Mouse (Mus musculus) CH12.LX (cell line): ENCODE measurements at regions not wholly inside any gene's neighbourhood (a gene's known extent, or its start where the extent isn't known, plus 50 kb on each side); places are given as distances from the start of the nearest gene placed in this dataset.

Source experiments
- DNase-seq: peaks from one replicate; pipeline ENCODE4 v3.0.0-alpha.2; 2013; ENCODE audit errors: extremely low read depth
- H3K27ac ChIP-seq: 2 replicates; pipeline ENCODE4 v1.5.1; 2012; ENCODE audit warnings: low read depth, mild to moderate bottlenecking, control low read depth, moderate library complexity; ENCODE audit not compliant: insufficient read depth
- H3K27me3 ChIP-seq: replicated peaks from 2 replicates; pipeline ENCODE3; 2012; ENCODE audit warnings: inconsistent platforms
- H3K36me3 ChIP-seq, 2 experiments: replicated peaks in 1 of 2; 2 replicates each; pipeline versions ENCODE3 to v1.6.1; 2012; ENCODE audit warnings: inconsistent platforms in 1 of 2, low read length in 1 of 2, mild to moderate bottlenecking in 1 of 2, mixed read lengths in 1 of 2, moderate library complexity in 1 of 2; ENCODE audit not compliant: control insufficient read depth in 1 of 2, insufficient read depth in 1 of 2
- H3K4me1 ChIP-seq, 2 experiments: 2 replicates each; pipeline ENCODE4 v1.6.1; 2012; ENCODE audit warnings: inconsistent platforms in 1 of 2, moderate library complexity in 1 of 2; ENCODE audit not compliant: insufficient read depth in 2 of 2, control insufficient read depth in 1 of 2
- H3K4me2 ChIP-seq: 2 replicates; pipeline ENCODE4 v1.6.1; 2012; ENCODE audit warnings: low read depth, mild to moderate bottlenecking, control low read depth; ENCODE audit not compliant: poor library complexity, insufficient read depth, severe bottlenecking
- H3K4me3 ChIP-seq, 3 experiments: fragments of 150-350 bp in 1 of 3; sonication (generic) in 1 of 3; replicated peaks in 1 of 3; 2 replicates each; pipeline versions ENCODE3 to v1.5.1; 2011 to 2012; ENCODE audit warnings: low read depth in 2 of 3, low read length in 2 of 3, mild to moderate bottlenecking in 2 of 3, moderate library complexity in 2 of 3, control low read depth in 1 of 3, improper control_type of control experiment in 1 of 3, inconsistent platforms in 1 of 3, mixed read lengths in 1 of 3; ENCODE audit not compliant: poor library complexity in 1 of 3
- H3K79me2 ChIP-seq: replicated peaks from 2 replicates; pipeline ENCODE4 v1.6.1; 2012; ENCODE audit warnings: mild to moderate bottlenecking, moderate library complexity; ENCODE audit not compliant: control insufficient read depth, poor library complexity, insufficient read depth, severe bottlenecking; ENCODE audit errors: extremely low read depth
- H3K9ac ChIP-seq: 2 replicates; pipeline ENCODE4 v1.6.1; 2012; ENCODE audit warnings: low read depth, mild to moderate bottlenecking, control low read depth, moderate library complexity; ENCODE audit not compliant: insufficient read depth
- H3K9me3 ChIP-seq: replicated peaks from 2 replicates; pipeline ENCODE3; 2012; ENCODE audit warnings: low read length, inconsistent platforms, mixed read lengths
- CTCF ChIP-seq, 2 experiments: IDR thresholded peaks in 1 of 2; conservative IDR thresholded peaks in 1 of 2; 2 replicates each; pipeline ENCODE4 v1.5.1; 2011 to 2012; ENCODE audit warnings: low read depth in 2 of 2, low read length in 2 of 2, improper control_type of control experiment in 1 of 2, inconsistent platforms in 1 of 2, mild to moderate bottlenecking in 1 of 2, moderate library complexity in 1 of 2
- ELF1 ChIP-seq: IDR thresholded peaks from 2 replicates; pipeline ENCODE4 v1.6.1; 2014; ENCODE audit warnings: low read depth, mild to moderate bottlenecking, inconsistent platforms, low read length, improper control_type of control experiment
- GABPA ChIP-seq: IDR thresholded peaks from 2 replicates; pipeline ENCODE4 v1.6.1; 2012; ENCODE audit warnings: low read depth, low read length, improper control_type of control experiment, inconsistent platforms; ENCODE audit not compliant: insufficient replicate concordance
- IRF4 ChIP-seq: IDR thresholded peaks from 2 replicates; pipeline ENCODE4 v1.6.1; 2014; ENCODE audit warnings: low read depth, mild to moderate bottlenecking, inconsistent platforms, low read length, improper control_type of control experiment
- JUN ChIP-seq: IDR thresholded peaks from 2 replicates; pipeline ENCODE4 v1.6.1; 2011; ENCODE audit warnings: low read depth, mild to moderate bottlenecking, low read length, improper control_type of control experiment, moderate library complexity; ENCODE audit not compliant: insufficient read depth
- JUND ChIP-seq: conservative IDR thresholded peaks from 2 replicates; pipeline ENCODE4 v1.6.1; 2011; ENCODE audit warnings: low read depth, low read length, improper control_type of control experiment
- MAFK ChIP-seq: IDR thresholded peaks from 2 replicates; pipeline ENCODE4 v1.6.1; 2011; ENCODE audit warnings: low read length, improper control_type of control experiment; ENCODE audit not compliant: insufficient replicate concordance
- MYC ChIP-seq: IDR thresholded peaks from 2 replicates; pipeline ENCODE4 v1.6.1; 2011; ENCODE audit warnings: low read depth, mild to moderate bottlenecking, improper control_type of control experiment, low read length
- NELFE ChIP-seq: IDR thresholded peaks from 2 replicates; pipeline ENCODE4 v1.6.1; 2011; ENCODE audit warnings: low read depth, low read length, improper control_type of control experiment
- NRF1 ChIP-seq: IDR thresholded peaks from 2 replicates; pipeline ENCODE4 v1.6.1; 2014; ENCODE audit warnings: low read depth, mild to moderate bottlenecking, inconsistent platforms, low read length, improper control_type of control experiment, moderate library complexity
- PAX5 ChIP-seq: IDR thresholded peaks from 2 replicates; pipeline ENCODE4 v1.6.1; 2012; ENCODE audit warnings: low read length, inconsistent platforms, mixed read lengths
- POLR2AphosphoS2 ChIP-seq: IDR thresholded peaks from 2 replicates; pipeline ENCODE4 v1.6.1; 2011; ENCODE audit warnings: low read depth, low read length, improper control_type of control experiment
- RAD21 ChIP-seq: IDR thresholded peaks from 2 replicates; pipeline ENCODE4 v1.6.1; 2011; ENCODE audit warnings: low read depth, mild to moderate bottlenecking, low read length, improper control_type of control experiment, moderate library complexity
- SMC3 ChIP-seq: IDR thresholded peaks from 2 replicates; pipeline ENCODE4 v1.6.1; 2011; ENCODE audit warnings: low read depth, low read length, improper control_type of control experiment
- TBP ChIP-seq: conservative IDR thresholded peaks from 2 replicates; pipeline ENCODE4 v1.6.1; 2011; ENCODE audit warnings: low read depth, low read length, improper control_type of control experiment
- UBTF ChIP-seq: IDR thresholded peaks from 2 replicates; pipeline ENCODE4 v1.6.1; 2012; ENCODE audit warnings: low read depth, mild to moderate bottlenecking, inconsistent platforms, low read length, improper control_type of control experiment, moderate library complexity
- USF1 ChIP-seq: IDR thresholded peaks from 2 replicates; pipeline ENCODE4 v1.6.1; 2014; ENCODE audit warnings: low read depth, mild to moderate bottlenecking, inconsistent platforms, low read length, improper control_type of control experiment
- ZC3H11A ChIP-seq: IDR thresholded peaks from 2 replicates; pipeline ENCODE4 v1.6.1; 2012; ENCODE audit warnings: low read depth, mild to moderate bottlenecking, inconsistent platforms, low read length, improper control_type of control experiment
- ZKSCAN1 ChIP-seq: IDR thresholded peaks from 2 replicates; pipeline ENCODE4 v1.6.1; 2012; ENCODE audit warnings: low read depth, inconsistent platforms, low read length, improper control_type of control experiment, borderline replicate concordance
- ZMIZ1 ChIP-seq: IDR thresholded peaks from 2 replicates; pipeline ENCODE4 v1.6.1; 2012; ENCODE audit warnings: low read depth, mild to moderate bottlenecking, inconsistent platforms, low read length, improper control_type of control experiment
- ZNF384 ChIP-seq: IDR thresholded peaks from 2 replicates; pipeline ENCODE4 v1.6.1; 2012; ENCODE audit warnings: low read depth, low read length, improper control_type of control experiment, inconsistent platforms
- dilution Hi-C: fragments of 300-500 bp; cut with MboI; formaldehyde crosslinking; loops from 2 replicates; pipeline ENCODE4 v1.14.3; 2020; ENCODE audit warnings: low sequenced_read_pairs; ENCODE audit not compliant: extremely low pct_unique_long_range_greater_than_20kb, extremely low pct_ligation_motif_present
- in situ Hi-C: fragments of 300-500 bp; cut with MboI; formaldehyde crosslinking; loops from 3 replicates; pipeline ENCODE4 v1.14.3; 2019; ENCODE audit warnings: low sequenced_read_pairs, low pct_ligation_motif_present, low pct_unique_long_range_greater_than_20kb, mixed read lengths

DNA sequence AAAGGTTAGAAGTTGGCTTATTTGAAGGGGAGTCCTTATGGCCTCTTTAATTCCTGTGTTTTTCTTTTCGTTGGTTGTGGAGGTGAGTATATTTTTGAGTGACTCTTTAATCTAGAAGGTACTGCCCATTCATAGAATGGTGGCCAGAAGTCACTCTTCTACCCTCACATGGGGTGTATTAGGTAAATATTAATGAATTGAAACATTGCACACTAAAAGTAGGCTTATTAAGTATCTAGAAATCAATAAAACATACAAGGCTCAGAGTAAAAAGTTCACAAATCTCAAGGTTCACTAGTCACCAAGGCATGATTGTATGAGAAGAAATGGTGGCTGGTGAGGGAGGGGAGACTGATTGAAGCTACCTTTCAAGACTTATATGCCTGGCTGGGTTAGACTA, 1167.1 kb downstream of the Sorcs3 start:
- H3K27me3 ChIP-seq: no peaks in the 10 kb centered on the region
- no peak for DNase-seq
- no peak overlapping the region for H3K9ac ChIP-seq
- no peaks in the 10 kb centered on the region for H3K79me2 ChIP-seq
- no peak overlapping the region for H3K27ac ChIP-seq
- no peak for TF ChIP-seq TBP
- TF ChIP-seq GABPA: no peak
- TF ChIP-seq UBTF: no peak
- no peak for TF ChIP-seq ZC3H11A
- TF ChIP-seq IRF4: no peak
- no peak for TF ChIP-seq ZKSCAN1
- no peaks in the 10 kb centered on the region for H3K36me3 ChIP-seq
- peaks cover 41% of the 10 kb centered on the region for H3K9me3 ChIP-seq
- dilution Hi-C loops: no loop called here
- in situ Hi-C loops: no loop called here
- no peak overlapping the region for H3K4me2 ChIP-seq
- no peaks in the 10 kb centered on the region for H3K4me1 ChIP-seq
- no peak overlapping the region for H3K4me3 ChIP-seq

DNA sequence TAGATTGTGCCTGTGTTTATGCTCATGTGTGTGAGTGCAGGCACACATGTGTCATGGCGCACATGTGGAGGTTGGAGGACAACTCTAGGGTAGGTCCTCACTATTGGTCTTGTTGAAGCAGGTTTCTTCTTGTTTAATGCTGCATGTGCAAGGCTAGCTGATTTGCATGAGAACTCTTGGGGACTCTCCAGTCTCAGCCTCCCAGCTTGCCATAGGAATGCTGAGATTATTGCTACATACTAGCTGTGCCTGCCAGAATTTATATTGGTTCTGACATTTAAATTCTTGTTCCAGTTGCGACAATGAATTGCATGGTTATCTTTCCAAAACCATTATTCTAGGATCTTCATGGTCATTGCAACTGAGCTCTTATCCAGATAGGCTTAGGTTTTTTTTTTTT, 1168.5 kb downstream of the Sorcs3 start:
- no peak overlapping the region for H3K4me3 ChIP-seq
- H3K4me2 ChIP-seq: no peak overlapping the region
- in situ Hi-C loops (no loop called here), dilution Hi-C loops (no loop called here)
- H3K79me2 ChIP-seq: no peaks in the 10 kb centered on the region
- H3K9ac ChIP-seq: no peak overlapping the region
- peaks cover 47% of the 10 kb centered on the region for H3K9me3 ChIP-seq
- DNase-seq: no peak
- TF ChIP-seq ZKSCAN1: no peak
- no peak for TF ChIP-seq SMC3
- no peak for TF ChIP-seq PAX5
- TF ChIP-seq JUN: no peak
- TF ChIP-seq NELFE: no peak
- no peak for TF ChIP-seq ZC3H11A
- TF ChIP-seq CTCF (conservative IDR thresholded peaks at IDR 0.05 in 1 of 2, IDR thresholded peaks at IDR 0.05 in 1 of 2; ENCODE audit: low read depth in 2 of 2, low read length in 2 of 2): no peak
- TF ChIP-seq GABPA: no peak
- no peak for TF ChIP-seq RAD21
- no peak for TF ChIP-seq MYC
- TF ChIP-seq JUND: no peak
- TF ChIP-seq ZNF384: no peak
- TF ChIP-seq NRF1: no peak
- no peak for TF ChIP-seq MAFK
- TF ChIP-seq ZMIZ1: no peak
- no peak for TF ChIP-seq ELF1
- no peak for TF ChIP-seq IRF4
- no peak for TF ChIP-seq USF1
- no peak for TF ChIP-seq POLR2AphosphoS2
- H3K27me3 ChIP-seq: no peaks in the 10 kb centered on the region
- H3K27ac ChIP-seq: no peak overlapping the region
- H3K4me1 ChIP-seq: no peaks in the 10 kb centered on the region
- H3K36me3 ChIP-seq: no peaks in the 10 kb centered on the region
